Mouse (Mus musculus): ENCODE measurements around the gene Lsm2. TPM values are rescaled to one million over a fixed set of nuclear protein-coding genes. Genes with fewer than 3 reads are reported as not detected.
A peak's percentile ranks its signal among the peaks of the same experiment; 100 is the strongest.
"Not testable (repeated sequence)": the region's sequence is repeated elsewhere in the genome, so short reads cannot be mapped to it uniquely, and the experiment has no call there.

Lsm2 gene
- total RNA-seq, 2 experiments from 2014 or later = 16.3 to 18.0 TPM

DNA sequence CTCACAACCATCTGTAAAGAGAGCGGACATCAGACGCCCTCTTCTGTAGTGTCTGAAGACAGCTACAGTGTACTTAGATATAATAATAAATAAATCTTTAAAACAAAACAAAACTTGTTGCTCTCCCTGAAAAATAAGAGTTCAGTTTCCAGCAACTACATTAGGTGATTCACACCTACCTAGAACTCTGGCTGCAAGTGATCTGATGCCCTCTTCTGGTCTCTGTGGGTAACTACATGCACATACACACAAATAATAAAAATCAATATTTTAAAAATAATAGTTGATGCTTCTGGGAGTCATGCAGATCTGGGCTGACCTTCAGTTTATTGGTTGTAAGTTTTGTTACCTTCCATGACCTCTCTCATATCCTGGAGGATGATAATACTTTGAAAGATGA lies 2.6 kb downstream of the Lsm2 start:
- peak in 1 of 2 experiments; percentile 52 for DNase-seq

DNA sequence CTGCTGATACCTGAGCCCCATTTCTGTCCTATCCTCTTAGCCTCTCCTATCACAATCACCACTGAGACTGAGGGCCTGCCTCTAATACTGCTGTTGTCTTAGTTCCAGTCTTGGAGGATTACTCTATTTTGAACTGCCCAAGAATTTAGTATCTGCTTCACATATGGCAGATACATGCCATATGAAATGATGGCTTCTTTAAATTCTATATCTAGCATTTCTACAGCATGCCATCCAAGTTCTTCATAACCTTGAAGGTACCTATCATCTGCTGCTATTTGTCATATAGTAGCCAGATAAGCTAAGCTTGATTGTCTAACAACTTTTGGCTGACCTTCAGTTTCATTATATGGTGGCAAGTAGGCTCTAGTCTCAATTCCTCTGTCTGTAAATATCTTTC lies 13.1 kb downstream of the Lsm2 start:
- no peak for DNase-seq

DNA sequence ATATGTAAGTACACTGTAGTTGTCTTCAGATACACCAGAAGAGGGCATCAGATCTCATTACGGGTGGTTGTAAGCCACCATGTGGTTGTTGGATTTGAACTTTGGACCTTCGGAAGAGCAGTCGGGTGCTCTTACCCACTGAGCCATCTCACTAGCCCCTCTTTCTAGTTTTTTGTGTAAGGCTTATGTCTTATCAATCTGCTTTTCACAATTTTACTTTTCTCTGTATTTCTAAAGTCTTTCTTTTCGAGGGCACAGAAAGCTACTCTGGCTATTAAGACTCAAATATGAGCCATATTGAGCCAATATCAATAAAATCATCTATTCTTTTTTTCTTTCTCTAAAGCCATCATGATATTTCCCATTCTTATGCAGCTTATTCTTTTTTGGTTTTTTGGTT lies 13.5 kb downstream of the Lsm2 start:
- DNase-seq = not testable (repeated sequence)

DNA sequence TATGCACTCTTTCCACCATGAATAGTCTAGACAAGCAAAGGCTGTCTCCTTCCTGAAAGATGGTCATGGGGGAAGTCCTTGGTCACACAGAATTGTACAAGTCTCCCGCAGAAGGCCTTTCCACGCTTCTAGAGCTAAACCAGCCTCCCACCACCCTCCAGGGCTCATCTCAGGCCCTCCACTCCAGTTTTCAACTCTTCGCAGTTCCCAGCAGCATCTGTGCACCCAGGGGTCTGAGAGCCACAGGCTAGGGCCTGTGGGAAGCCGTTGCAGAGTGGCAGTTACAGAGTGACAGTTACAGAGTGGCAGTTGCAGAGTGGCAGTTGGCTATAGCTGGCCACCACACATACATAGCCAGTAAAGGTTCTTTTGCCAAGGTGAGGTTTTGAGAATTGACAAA lies 14.3 kb downstream of the Lsm2 start:
- not testable (repeated sequence) for DNase-seq

DNA sequence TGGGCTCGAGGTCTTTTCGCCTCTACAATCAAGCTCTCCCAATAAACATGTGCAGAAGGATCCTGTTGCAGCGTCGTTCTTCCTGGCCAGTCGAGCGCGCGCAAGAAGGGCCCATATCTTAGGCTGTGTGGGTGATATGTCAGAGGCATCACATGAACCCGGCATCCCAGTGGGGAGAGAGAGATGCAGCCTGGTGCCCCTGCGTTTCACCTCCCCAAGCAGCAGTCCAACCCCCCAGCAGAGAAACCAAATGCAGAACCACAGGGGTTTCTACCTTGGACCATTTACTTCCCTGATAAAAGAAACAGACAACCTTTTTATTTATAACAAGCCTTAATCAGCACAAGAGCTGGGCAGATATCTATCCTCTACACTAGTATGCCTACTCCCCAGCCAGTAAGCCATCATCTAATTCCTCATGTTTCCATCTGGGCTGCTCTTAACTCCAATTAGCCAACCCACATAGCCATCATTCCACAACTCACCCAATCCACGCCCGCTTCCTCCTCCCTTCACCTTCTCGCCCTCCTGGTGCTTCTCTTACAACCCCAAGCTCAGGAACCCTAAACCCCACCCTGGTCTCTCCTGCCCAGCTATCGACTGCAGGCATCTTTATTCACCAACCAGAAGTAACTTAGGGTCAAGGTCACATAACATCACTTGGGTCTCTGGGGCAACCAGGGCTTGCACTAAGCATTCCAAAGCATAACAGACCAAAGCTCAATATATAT lies 14.9 kb downstream of the Lsm2 start:
- DNase-seq = no peak

DNA sequence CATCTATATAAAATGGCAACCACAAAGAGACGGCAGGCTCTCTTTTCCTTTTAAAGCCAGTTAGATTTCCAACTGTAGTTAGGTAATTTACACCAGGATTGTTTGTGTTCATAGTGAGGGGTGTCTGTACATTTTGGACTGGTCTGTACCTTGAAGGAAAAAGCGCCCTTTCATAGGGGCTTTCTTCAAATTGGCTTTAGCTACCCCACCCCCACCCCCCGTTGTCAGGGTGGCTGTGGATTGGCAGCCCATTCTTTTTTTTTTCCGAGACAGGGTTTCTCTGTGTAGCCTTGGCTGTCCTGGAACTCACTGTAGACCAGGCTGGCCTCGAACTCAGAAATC lies 15.5 kb downstream of the Lsm2 start:
- DNase-seq = no peak

DNA sequence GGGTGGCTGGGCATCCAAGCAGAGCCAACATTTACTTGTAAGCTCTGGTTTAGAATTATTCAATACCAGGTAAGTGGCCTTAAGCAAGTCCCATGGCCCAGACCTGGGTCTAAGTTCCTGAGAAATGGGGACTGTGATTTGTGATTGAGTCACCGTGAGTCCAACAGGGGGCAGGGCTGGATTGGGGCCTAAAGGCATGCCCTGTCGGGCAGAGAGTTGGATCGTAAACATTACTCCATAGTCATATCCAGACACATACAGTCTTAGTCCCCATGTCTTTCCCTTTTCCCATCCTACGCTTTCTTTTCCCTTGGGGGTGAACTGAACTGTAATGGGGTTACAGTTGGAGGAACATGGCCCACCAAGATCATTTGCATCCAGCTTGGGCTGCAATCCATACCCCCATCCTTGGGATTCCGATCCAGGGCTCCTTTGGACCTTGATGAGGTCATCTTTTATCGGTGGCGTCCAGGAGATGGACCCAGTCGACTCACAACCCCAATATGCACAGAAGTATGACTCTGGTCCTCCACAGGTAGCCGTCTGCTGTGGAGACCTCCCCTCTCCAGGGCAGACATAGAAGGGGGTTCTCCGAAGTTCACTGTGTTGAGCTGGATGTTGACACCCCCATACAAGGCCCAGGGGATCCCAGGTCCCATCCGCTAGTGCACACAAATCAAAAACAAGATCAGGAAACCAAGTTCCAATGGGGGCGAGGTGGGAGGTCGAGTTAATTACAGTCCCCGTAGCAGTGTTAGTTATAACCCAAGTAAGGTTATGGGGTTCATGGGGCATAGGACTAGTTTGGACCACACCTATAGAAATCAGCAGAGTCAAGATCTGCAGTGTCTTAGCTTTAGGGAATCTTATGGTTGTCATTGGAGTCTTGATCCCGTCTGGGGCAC lies 17.1 kb downstream of the Lsm2 start:
- DNase-seq = no peak

DNA sequence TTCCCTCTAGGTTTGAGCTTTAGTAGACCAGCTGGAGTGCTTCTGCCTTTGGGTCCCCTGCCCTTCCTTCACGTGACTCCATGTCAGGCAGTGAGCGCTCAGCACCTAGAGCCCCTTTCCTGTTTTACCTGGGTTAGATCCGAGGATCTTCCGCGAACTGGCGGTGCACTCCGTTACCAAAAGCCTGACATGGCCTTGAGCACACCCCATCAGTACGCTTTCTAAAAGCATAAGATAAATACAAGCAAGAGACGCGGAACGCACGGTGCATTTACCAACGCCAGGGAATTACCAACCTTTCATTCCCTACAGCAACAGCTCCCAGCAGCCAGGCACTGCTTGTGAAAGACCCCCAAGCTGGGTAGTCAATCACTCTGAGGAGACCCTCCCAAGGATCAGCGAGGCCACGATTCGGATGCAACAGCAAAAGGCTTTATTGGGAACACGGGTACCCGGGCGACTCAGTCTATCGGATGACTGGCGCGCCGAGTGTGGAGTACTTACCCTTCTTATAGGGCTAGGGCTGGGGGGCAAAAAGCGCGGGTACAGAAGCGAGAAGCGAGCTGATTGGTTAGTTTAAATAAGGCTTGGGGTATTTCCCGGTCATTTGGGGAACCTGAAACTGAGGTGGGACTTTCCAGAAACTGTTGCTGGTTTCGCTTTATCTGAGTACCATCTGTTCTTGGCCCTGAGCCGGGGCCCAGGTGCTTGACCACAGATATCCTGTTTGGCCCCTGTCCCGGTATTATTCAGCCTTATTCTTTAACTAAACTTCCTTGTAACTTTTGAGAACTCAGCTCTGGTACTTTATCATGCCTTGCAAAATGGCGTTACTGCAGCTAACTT lies 18.4 kb downstream of the Lsm2 start:
- not testable (repeated sequence) for DNase-seq

DNA sequence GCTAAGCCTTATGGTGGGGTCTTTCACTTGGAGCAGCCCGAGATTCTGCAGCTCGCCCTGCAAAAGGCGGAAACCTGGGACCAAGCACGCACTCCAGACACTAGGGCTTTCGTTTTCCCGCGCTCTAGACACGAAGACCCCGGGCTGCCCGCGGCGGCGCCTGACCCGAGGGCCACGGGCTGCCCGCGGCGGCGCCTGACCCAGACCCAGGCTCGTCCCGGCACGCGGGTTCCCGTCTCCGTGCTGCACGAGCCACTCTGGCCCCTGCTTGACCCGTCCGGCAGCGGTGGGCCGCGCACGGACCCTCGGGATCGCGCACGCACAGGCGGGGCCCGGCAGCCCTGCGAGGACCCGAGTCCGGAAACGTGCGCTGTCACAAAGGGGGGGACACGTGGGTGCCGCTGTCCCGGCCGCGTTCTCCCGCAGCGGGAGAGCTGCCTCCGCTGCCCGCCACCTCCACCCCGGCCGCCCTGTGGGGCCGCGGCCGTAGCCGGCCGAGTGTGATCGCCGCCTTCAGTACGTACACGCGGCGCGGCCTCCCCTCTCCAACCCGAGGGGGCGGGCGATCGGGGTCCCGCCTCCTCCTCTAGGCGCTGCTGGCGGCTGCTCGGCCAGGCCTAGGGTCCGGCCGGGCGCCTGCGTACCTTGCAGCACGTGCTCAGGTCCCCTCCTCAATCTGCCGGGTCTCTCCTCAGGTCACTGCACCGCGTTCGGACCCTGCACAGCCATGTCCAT lies 19.2 kb downstream of the Lsm2 start, which contains the start of gene Vars:
Gene Vars (plus strand): TSS at position 271 of the 735 bp plus-strand sequence.
- DNase-seq = peak; percentile 91 to 93

DNA sequence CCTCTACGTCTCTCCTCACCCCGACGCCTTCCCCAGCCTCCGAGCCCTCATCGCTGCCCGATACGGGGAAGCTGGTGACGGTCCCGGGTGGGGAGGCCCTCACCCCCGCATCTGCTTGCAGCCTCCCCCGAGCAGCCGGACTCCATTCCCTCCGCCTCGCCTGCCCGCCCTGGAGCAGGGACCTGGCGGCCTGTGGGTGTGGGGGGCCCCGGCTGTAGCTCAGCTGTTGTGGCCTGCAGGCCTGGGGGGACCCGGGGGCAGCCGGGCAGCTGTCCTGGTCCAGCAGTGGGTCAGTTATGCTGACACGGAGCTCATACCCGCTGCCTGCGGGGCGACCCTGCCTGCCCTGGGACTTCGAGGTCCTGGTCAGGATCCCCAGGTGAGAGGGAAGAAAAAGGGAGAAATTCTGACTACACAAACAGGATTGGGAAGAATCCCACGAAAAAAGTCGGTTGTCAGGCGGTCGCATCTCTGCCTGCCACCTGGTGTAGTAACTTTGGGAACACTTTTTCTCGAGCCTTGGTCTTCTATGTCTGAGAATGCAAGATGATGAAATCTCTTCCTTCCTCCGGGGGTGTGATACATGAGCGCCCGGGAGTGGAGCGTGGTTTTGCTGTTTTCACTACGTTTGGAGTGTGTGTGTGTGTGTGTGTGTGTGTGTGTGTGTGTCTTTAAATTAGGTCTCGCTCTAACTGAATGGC lies 19.9 kb downstream of the Lsm2 start:
- no peak for DNase-seq

DNA sequence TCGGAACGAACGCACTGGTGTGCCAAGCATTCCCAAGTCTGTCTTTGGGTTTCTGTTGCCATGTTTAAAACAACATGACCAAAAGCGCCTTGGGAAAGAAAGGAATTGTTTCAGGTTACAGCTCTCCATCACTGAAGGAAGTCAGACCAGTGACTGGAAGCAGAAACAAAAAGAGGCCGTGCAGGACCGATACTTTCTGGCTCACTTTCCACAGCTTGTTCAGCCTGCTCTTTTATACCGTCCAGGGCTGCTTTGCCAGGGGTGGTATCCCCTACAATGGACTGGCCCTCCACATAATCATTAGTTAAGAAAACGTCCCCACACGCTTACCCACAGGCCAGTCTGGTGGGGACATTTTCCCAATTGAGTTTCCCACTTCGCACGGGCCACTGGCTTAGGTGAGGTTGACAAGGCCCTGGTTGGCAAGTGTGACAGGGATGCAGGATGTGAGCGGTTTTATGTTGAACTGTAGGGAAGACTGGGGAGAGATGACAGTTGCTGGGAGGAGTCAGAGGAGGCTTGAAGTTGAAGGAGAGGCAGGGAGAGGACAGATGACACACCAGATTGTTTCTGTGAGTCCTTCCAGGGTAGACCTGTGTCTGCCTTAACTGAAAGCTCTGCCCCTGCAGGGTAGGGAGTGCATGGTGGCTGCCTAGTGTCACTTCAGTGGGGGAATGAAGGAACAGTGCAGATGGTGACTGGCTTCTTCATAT lies 20.6 kb downstream of the Lsm2 start:
- DNase-seq = no peak

DNA sequence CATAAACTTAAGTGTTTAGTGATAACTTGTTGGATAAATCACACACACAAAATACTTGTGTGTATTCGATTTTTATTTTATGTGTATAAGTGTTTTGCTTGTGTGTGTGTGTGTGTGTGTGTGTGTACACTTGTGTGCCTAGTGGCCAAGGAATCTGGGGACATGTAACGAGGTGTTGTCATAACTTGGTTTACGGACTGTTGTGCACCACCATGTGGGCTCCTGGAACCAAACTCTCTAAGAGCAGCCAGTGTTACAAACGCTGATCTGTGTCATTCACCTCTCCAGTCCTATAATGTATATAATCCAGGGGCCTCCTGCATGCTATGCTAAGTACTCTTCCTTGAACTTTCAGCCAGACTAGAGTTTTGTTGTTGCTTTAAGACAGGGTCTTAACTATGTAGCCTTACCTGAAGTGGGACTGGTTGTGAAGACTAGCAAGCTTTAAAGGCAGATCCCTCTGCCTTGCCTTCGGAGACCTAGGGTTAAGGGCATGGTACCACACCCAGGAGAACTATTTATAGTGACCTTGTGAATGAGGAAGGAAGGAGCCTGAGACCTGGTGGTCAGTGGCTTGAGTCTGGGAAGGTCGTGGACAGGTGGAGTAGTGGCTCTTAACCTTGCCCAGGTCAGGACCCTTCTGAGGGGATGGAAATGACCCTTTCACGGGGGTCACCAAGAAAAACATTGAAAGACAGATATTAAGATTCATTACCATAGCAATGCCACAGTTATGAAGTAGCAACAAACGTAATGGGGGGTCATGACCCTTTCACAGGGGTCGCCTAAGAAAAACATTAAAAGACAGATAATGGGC lies 21.6 kb downstream of the Lsm2 start:
- no peak for DNase-seq

DNA sequence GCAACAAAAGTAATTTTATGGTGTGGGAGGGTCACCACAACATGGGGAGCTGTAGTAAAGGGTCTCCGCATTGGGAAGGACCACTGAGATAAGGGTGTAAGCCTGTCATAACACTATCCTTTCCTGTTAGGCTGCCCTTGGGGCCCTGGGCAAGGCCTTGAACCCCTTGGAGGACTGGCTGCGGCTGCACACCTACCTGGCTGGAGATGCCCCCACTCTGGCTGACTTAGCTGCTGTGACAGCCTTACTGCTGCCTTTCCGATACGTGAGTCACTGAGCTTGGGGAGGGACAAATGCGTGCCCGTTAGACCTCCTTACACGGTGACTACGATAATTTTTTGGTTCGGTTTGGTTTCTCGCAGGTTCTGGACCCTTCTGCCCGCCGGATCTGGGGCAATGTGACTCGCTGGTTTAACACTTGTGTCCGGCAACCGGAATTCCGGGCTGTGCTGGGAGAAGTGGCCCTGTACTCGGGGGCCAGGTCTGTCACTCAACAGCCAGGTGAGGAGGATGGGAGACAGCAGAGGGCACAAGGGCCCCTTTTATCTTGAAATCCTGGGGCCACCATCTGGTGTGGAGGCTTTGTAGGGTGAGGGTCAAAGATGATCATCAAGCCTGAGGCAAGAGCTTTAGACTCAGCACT lies 22.5 kb downstream of the Lsm2 start:
- DNase-seq = no peak

DNA sequence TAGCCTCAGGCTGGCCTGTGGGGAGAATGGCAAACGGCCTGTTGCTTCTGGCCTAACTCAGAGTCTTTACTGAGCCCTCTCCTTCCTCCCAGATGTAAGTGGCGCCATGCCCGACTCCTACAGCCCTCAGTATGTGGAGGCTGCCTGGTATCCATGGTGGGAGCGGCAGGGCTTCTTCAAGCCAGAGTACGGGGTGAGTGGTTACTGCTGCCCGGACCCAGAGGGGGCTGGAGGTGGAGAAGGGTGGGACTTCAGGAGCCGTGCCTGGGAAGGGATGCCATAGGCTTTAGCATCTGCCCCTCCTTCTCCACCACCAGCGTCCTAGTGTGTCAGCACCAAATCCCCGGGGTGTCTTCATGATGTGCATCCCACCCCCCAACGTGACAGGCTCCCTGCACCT lies 23.5 kb downstream of the Lsm2 start:
- no peak for DNase-seq

DNA sequence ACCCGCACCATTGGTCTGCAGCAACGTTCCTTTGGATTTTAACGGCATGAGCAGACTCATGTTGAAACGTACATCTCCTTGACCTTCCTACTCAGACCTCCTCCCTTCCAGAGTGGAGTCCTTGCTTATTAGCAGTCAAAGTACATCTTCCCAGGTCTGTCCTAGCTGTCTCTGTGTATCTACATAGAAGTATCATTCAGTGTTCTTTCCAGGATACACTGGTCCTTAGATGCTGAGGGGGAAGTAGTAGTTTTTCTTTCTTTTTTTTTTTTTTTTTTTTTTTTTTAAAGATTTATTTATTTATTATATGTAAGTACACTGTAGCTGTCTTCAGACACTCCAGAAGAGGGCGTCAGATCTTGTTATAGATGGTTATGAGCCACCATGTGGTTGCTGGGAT lies 24.2 kb downstream of the Lsm2 start:
- not testable (repeated sequence) for DNase-seq

DNA sequence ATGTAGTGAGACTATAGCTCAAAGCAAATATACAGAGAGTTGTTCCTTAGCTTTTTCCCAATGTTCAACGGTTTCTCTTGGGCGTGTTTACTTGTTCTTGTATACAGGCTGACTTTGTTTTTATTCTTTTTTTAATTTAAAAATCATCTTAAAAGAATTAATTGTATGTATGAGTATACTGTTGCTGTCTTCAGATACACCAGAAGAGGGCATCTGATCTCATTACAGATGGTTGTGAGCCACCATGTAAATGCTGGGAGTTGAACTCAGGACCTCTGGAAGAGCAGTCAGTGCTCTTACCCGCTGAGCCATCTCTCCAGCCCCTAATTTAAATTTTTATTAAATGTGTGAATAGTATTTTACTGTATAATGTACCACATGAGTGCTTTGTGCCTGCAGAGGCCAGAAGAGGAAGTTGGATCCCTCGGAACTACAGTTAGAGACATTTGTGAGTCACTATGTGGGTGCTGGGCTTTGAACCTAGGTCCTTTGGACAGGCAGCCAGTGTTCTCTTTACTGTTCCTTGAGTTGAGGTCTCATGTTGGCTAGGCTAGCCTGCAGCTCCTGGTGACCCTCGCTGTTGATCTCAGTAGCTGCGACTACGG lies 25.8 kb downstream of the Lsm2 start:
- no peak for DNase-seq

DNA sequence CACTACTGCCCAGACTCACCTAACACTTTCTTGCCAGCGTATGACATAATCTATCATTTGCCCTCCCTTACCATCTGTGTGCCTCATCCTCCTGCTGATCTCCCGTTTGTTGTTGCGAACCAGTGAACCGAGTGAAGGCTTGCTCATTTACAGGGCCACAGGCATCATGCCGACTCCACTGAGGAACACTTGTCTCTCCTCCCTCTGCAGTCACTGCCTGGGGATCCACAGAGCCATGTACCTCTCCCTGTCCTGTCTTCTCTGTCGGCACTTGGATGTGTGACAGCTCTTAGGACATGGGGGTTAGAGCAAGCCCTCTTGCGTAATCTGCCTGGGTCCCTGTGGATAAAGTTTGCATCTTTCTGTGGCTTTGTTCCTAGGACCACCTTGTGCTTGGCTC lies 27.9 kb downstream of the Lsm2 start:
- no peak for DNase-seq

DNA sequence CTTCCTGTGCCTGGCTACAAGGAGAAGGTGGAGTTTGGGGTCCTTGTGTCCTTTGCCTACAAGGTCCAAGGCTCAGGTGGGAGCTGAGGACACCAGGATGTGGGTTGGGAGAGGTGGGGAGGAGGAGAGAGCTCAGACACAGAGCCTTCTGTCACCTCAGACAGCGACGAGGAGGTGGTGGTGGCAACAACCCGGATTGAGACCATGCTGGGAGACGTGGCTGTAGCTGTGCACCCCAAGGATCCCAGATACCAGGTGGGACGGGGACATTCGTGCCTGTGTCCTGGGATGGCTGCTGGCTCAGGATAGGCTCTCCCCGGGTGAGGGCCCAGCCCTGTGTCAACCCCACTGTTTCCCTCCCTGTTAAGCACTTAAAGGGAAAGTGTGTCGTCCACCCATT lies 29.8 kb downstream of the Lsm2 start:
- DNase-seq = no peak

DNA sequence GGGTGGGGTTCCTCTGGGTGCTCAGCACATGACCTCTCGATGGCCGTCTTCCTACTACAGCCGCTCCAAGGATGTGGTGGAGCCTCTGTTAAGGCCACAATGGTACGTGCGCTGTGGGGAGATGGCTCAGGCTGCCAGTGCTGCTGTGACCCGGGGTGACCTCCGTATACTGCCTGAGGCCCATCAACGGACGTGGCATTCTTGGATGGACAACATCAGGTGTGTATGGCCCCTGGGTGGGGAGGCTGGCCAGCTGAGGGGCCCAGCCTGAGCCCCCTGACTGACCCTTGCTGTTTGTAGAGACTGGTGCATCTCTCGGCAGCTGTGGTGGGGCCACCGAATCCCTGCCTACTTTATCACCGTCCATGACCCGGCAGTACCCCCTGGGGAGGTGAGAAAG lies 30.8 kb downstream of the Lsm2 start:
- DNase-seq = no peak
